Mouse (Mus musculus) CH12.LX (cell line): ENCODE measurements around the gene Nyap1. TPM values are rescaled to one million over a fixed set of nuclear protein-coding genes. Genes with fewer than 3 reads are reported as not detected.

ENCODE experiments used
- DNase-seq: peaks from one replicate; pipeline ENCODE4 v3.0.0-alpha.2; 2013; ENCODE audit errors: extremely low read depth
- H3K27ac ChIP-seq: 2 replicates; pipeline ENCODE4 v1.5.1; 2012; ENCODE audit warnings: low read depth, mild to moderate bottlenecking, control low read depth, moderate library complexity; ENCODE audit not compliant: insufficient read depth
- H3K27me3 ChIP-seq: replicated peaks from 2 replicates; pipeline ENCODE3; 2012; ENCODE audit warnings: inconsistent platforms
- H3K36me3 ChIP-seq, 2 experiments: replicated peaks in 1 of 2; 2 replicates each; pipeline versions ENCODE3 to v1.6.1; 2012; ENCODE audit warnings: inconsistent platforms in 1 of 2, low read length in 1 of 2, mild to moderate bottlenecking in 1 of 2, mixed read lengths in 1 of 2, moderate library complexity in 1 of 2; ENCODE audit not compliant: control insufficient read depth in 1 of 2, insufficient read depth in 1 of 2
- H3K4me1 ChIP-seq, 2 experiments: 2 replicates each; pipeline ENCODE4 v1.6.1; 2012; ENCODE audit warnings: inconsistent platforms in 1 of 2, moderate library complexity in 1 of 2; ENCODE audit not compliant: insufficient read depth in 2 of 2, control insufficient read depth in 1 of 2
- H3K4me2 ChIP-seq: 2 replicates; pipeline ENCODE4 v1.6.1; 2012; ENCODE audit warnings: low read depth, mild to moderate bottlenecking, control low read depth; ENCODE audit not compliant: poor library complexity, insufficient read depth, severe bottlenecking
- H3K4me3 ChIP-seq, 3 experiments: fragments of 150-350 bp in 1 of 3; sonication (generic) in 1 of 3; replicated peaks in 1 of 3; 2 replicates each; pipeline versions ENCODE3 to v1.5.1; 2011 to 2012; ENCODE audit warnings: low read depth in 2 of 3, low read length in 2 of 3, mild to moderate bottlenecking in 2 of 3, moderate library complexity in 2 of 3, control low read depth in 1 of 3, improper control_type of control experiment in 1 of 3, inconsistent platforms in 1 of 3, mixed read lengths in 1 of 3; ENCODE audit not compliant: poor library complexity in 1 of 3
- H3K79me2 ChIP-seq: replicated peaks from 2 replicates; pipeline ENCODE4 v1.6.1; 2012; ENCODE audit warnings: mild to moderate bottlenecking, moderate library complexity; ENCODE audit not compliant: control insufficient read depth, poor library complexity, insufficient read depth, severe bottlenecking; ENCODE audit errors: extremely low read depth
- H3K9ac ChIP-seq: 2 replicates; pipeline ENCODE4 v1.6.1; 2012; ENCODE audit warnings: low read depth, mild to moderate bottlenecking, control low read depth, moderate library complexity; ENCODE audit not compliant: insufficient read depth
- H3K9me3 ChIP-seq: replicated peaks from 2 replicates; pipeline ENCODE3; 2012; ENCODE audit warnings: low read length, inconsistent platforms, mixed read lengths
- CHD2 ChIP-seq: IDR thresholded peaks from 2 replicates; pipeline ENCODE4 v1.6.1; 2011; ENCODE audit warnings: low read length, improper control_type of control experiment
- CTCF ChIP-seq, 2 experiments: IDR thresholded peaks in 1 of 2; conservative IDR thresholded peaks in 1 of 2; 2 replicates each; pipeline ENCODE4 v1.5.1; 2011 to 2012; ENCODE audit warnings: low read depth in 2 of 2, low read length in 2 of 2, improper control_type of control experiment in 1 of 2, inconsistent platforms in 1 of 2, mild to moderate bottlenecking in 1 of 2, moderate library complexity in 1 of 2
- EP300 ChIP-seq: IDR thresholded peaks from 2 replicates; pipeline ENCODE4 v1.6.1; 2011; ENCODE audit warnings: low read length, improper control_type of control experiment
- GABPA ChIP-seq: IDR thresholded peaks from 2 replicates; pipeline ENCODE4 v1.6.1; 2012; ENCODE audit warnings: low read depth, low read length, improper control_type of control experiment, inconsistent platforms; ENCODE audit not compliant: insufficient replicate concordance
- HCFC1 ChIP-seq: IDR thresholded peaks from 2 replicates; pipeline ENCODE4 v1.6.1; 2012; ENCODE audit warnings: low read depth, mild to moderate bottlenecking, inconsistent platforms, low read length, improper control_type of control experiment
- MXI1 ChIP-seq: IDR thresholded peaks from 2 replicates; pipeline ENCODE4 v1.6.1; 2011; ENCODE audit warnings: mild to moderate bottlenecking, low read depth, low read length, improper control_type of control experiment
- MYC ChIP-seq: IDR thresholded peaks from 2 replicates; pipeline ENCODE4 v1.6.1; 2011; ENCODE audit warnings: low read depth, mild to moderate bottlenecking, improper control_type of control experiment, low read length
- NELFE ChIP-seq: IDR thresholded peaks from 2 replicates; pipeline ENCODE4 v1.6.1; 2011; ENCODE audit warnings: low read depth, low read length, improper control_type of control experiment
- PAX5 ChIP-seq: IDR thresholded peaks from 2 replicates; pipeline ENCODE4 v1.6.1; 2012; ENCODE audit warnings: low read length, inconsistent platforms, mixed read lengths
- RAD21 ChIP-seq: IDR thresholded peaks from 2 replicates; pipeline ENCODE4 v1.6.1; 2011; ENCODE audit warnings: low read depth, mild to moderate bottlenecking, low read length, improper control_type of control experiment, moderate library complexity
- RCOR1 ChIP-seq: conservative IDR thresholded peaks from 2 replicates; pipeline ENCODE4 v1.6.1; 2012; ENCODE audit warnings: low read depth, mild to moderate bottlenecking, inconsistent platforms, low read length, improper control_type of control experiment
- SIN3A ChIP-seq: IDR thresholded peaks from 2 replicates; pipeline ENCODE4 v1.6.1; 2012; ENCODE audit warnings: low read length, improper control_type of control experiment, inconsistent platforms
- SMC3 ChIP-seq: IDR thresholded peaks from 2 replicates; pipeline ENCODE4 v1.6.1; 2011; ENCODE audit warnings: low read depth, low read length, improper control_type of control experiment
- TBP ChIP-seq: conservative IDR thresholded peaks from 2 replicates; pipeline ENCODE4 v1.6.1; 2011; ENCODE audit warnings: low read depth, low read length, improper control_type of control experiment
- UBTF ChIP-seq: IDR thresholded peaks from 2 replicates; pipeline ENCODE4 v1.6.1; 2012; ENCODE audit warnings: low read depth, mild to moderate bottlenecking, inconsistent platforms, low read length, improper control_type of control experiment, moderate library complexity
- dilution Hi-C: fragments of 300-500 bp; cut with MboI; formaldehyde crosslinking; loops from 2 replicates; pipeline ENCODE4 v1.14.3; 2020; ENCODE audit warnings: low sequenced_read_pairs; ENCODE audit not compliant: extremely low pct_unique_long_range_greater_than_20kb, extremely low pct_ligation_motif_present
- in situ Hi-C: fragments of 300-500 bp; cut with MboI; formaldehyde crosslinking; loops from 3 replicates; pipeline ENCODE4 v1.14.3; 2019; ENCODE audit warnings: low sequenced_read_pairs, low pct_ligation_motif_present, low pct_unique_long_range_greater_than_20kb, mixed read lengths
- polyA plus RNA-seq: library from polyadenylated mRNA; unstranded; fragments of >175 nt; gene quantifications from 2 replicates; pipeline ENCODE4 v1.2.1, GENCODE M21; 2012; ENCODE audit warnings: low read depth; ENCODE audit not compliant: insufficient read length
- total RNA-seq, 2 experiments: library from RNA; depleted of rRNA; stranded (reverse); fragments of 300-350 nt in 1 of 2; fragments of >200 nt in 1 of 2; gene quantifications; 2 replicates each; pipeline ENCODE4 v1.2.3; 2012 to 2014

Gene Nyap1
- total and polyA plus RNA-seq, 3 experiments, result 0.28 to 1.4 (median 0.43) TPM

- Histone ChIP-seq H3K36me3 (peaks cover 33 to 50% of the 10 kb centered on the region in 2 experiments), H3K9me3 (no peaks in the 10 kb centered on the region), H3K4me2 (peak overlapping the region; percentile 72), H3K27me3 (peaks cover 2% of the 10 kb centered on the region), H3K4me1 (peaks cover 6 to 39% of the 10 kb centered on the region in 2 experiments), H3K9ac (peak overlapping the region; percentile 20; the same call in 1 of the 2 replicates), H3K79me2 (peaks cover 34% of the 10 kb centered on the region), H3K4me3 (peak overlapping the region in 2 of 3 experiments; percentile 22 to 30), H3K27ac (peak overlapping the region; percentile 48; the same call in 1 of the 2 replicates)
- in situ Hi-C loops (no loop called here), dilution Hi-C loops (no loop called here)
- TF ChIP-seq HCFC1 (no peak), NELFE (no peak), SMC3 (no peak)
- DNase-seq, result no peak
Measured at GRCm38 (mm10) chr5:137749196-137749836, 7.9 kb upstream of the Nyap1 start.

GRCm38 (mm10) chr5:137748130-137748770 is 6.8 kb upstream of the Nyap1 start:
- H3K4me1 ChIP-seq, result peaks cover 6 to 39% of the 10 kb centered on the region in 2 experiments
- dilution Hi-C loops (no loop called here), in situ Hi-C loops (no loop called here)
- H3K9me3 ChIP-seq, result no peaks in the 10 kb centered on the region
- TF ChIP-seq MXI1, result peak; percentile 41; the same call in 1 of the 2 replicates
- TF ChIP-seq EP300, result no peak
- no peak for TF ChIP-seq MYC
- no peak for TF ChIP-seq CHD2
- TF ChIP-seq CTCF (conservative IDR thresholded peaks at IDR 0.05 in 1 of 2, IDR thresholded peaks at IDR 0.05 in 1 of 2; ENCODE audit: low read depth in 2 of 2, low read length in 2 of 2), result no peak
- TF ChIP-seq SIN3A, result peak; percentile 49; the same call in 1 of the 2 replicates
- no peak for TF ChIP-seq TBP
- no peak for DNase-seq
- 0 out of 2 replicates have a peak overlapping the region, but pooled peaks have one; percentile 23 for H3K27ac ChIP-seq
- peak overlapping the region; percentile 72 for H3K4me2 ChIP-seq
- H3K79me2 ChIP-seq, result peaks cover 32% of the 10 kb centered on the region
- peaks cover 23 to 40% of the 10 kb centered on the region in 2 experiments for H3K36me3 ChIP-seq
- H3K4me3 ChIP-seq, result peak overlapping the region; percentile 43 to 97 (median 79)
- peak overlapping the region; percentile 20; the same call in 1 of the 2 replicates for H3K9ac ChIP-seq
- peaks cover 4% of the 10 kb centered on the region for H3K27me3 ChIP-seq

GRCm38 (mm10) chr5:137747326-137747961 is 6.0 kb upstream of the Nyap1 start:
- in situ Hi-C loops, result no loop called here
- dilution Hi-C loops, result no loop called here
- peak overlapping the region; percentile 63 for H3K27ac ChIP-seq
- peaks cover 8% of the 10 kb centered on the region for H3K27me3 ChIP-seq
- peak; percentile 43 for DNase-seq
- peaks cover 32% of the 10 kb centered on the region for H3K79me2 ChIP-seq
- peak overlapping the region; percentile 72 for H3K4me2 ChIP-seq
- TF ChIP-seq GABPA, result no peak
- TF ChIP-seq RAD21, result peak; percentile 18
- TF ChIP-seq PAX5, result no peak
- no peak for TF ChIP-seq TBP
- no peak for TF ChIP-seq RCOR1
- no peak for TF ChIP-seq UBTF
- peak; percentile 8; the same call in 1 of the 2 replicates for TF ChIP-seq SIN3A
- peak in 1 of 2 experiments; percentile 50; a peak in 2 of 4 replicates for TF ChIP-seq CTCF (conservative IDR thresholded peaks at IDR 0.05 in 1 of 2, IDR thresholded peaks at IDR 0.05 in 1 of 2; ENCODE audit: low read depth in 2 of 2, low read length in 2 of 2)
- peak overlapping the region; percentile 78 for H3K9ac ChIP-seq
- peaks cover 6 to 39% of the 10 kb centered on the region in 2 experiments for H3K4me1 ChIP-seq
- H3K4me3 ChIP-seq, result peak overlapping the region; percentile 66 to 97 (median 79)
- peaks cover 17 to 32% of the 10 kb centered on the region in 2 experiments for H3K36me3 ChIP-seq
- H3K9me3 ChIP-seq, result no peaks in the 10 kb centered on the region
